ENCODE assay signal across 30 mouse cellular contexts in the genomic region with DNA sequence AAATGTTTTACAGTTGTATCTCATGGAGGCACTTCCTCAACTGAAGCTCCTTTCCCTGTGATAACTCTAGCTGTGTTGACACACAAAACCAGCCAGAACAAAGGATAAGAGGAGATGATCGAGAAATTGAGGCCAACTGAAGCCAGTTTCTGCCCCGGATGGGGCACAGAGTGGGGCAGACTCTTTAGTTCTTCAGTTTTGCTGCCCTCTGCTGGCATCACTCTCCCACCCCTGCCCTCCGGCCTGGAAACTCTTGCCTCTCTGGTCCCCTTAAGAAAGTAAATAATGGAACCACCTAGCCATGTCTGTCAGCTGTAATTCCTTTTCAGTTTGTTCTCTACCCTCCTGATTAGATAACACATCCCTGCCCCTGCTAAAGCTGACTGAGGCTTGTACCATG. TPM values are rescaled to one million over a fixed set of nuclear protein-coding genes. Genes with fewer than 3 reads are reported as not detected.
"Had no signal": no experiment of that assay in that cellular context is flagged by ENCODE, and none has a peak within 500 bp of the region (broad histone marks: within the 10 kb centered on the region; RNA-seq: fewer than 3 reads in every experiment).

No protein-coding gene starts in this region.

- H3K4me3 ChIP-seq: limb, embryonic 12.5 days; limb, embryonic 15.5 days; neural tube, embryonic 12.5 days; neural tube, embryonic 15.5 days had no signal

- H3K9me3 ChIP-seq: limb, embryonic 12.5 days; limb, embryonic 15.5 days; neural tube, embryonic 12.5 days; neural tube, embryonic 15.5 days had no signal

- H3K27ac ChIP-seq: kidney, postnatal 0 days; limb, embryonic 12.5 days; limb, embryonic 15.5 days; liver, embryonic 14.5 days; neural tube, embryonic 12.5 days; neural tube, embryonic 15.5 days had no signal

- ATAC-seq: intestine, postnatal 0 days; liver, postnatal 0 days had no signal

- DNase-seq: kidney, adult 2 months; kidney, postnatal 25 days; left cerebral cortex, postnatal 4 days; liver, postnatal 0 days; lung, embryonic 14.5 days; lung, postnatal 14 days; lung, postnatal 4 days; midbrain, embryonic 14.5 days; right cerebral cortex, adult 18-20 months; right cerebral cortex, postnatal 25 days; thymus, postnatal 25 days had no signal

- H3K4me2 ChIP-seq: limb, embryonic 12.5 days; limb, embryonic 15.5 days; liver, embryonic 11.5 days; lung, embryonic 14.5 days; midbrain, embryonic 11.5 days; neural tube, embryonic 12.5 days; neural tube, embryonic 15.5 days had no signal

- H3K4me1 ChIP-seq: neural tube, embryonic 12.5 days had no signal

- H3K9ac ChIP-seq: limb, embryonic 12.5 days; limb, embryonic 15.5 days; liver, embryonic 14.5 days; liver, postnatal 0 days; lung, embryonic 14.5 days; neural tube, embryonic 12.5 days; neural tube, embryonic 15.5 days had no signal

- H3K27me3 ChIP-seq: limb, embryonic 12.5 days; limb, embryonic 15.5 days; neural tube, embryonic 12.5 days; neural tube, embryonic 15.5 days had no signal

RNA-seq across cellular contexts. Expression of a gene that starts 13.3 kb away (rescaled TPM):
- total RNA-seq: layer of hippocampus, adult 8-10 months; layer of hippocampus, postnatal 10 days; left cerebral cortex, adult 18-20 months; left cerebral cortex, postnatal 14 days; left cerebral cortex, postnatal 4 days; megakaryocyte progenitor cell, adult 5-6 weeks; megakaryocyte-erythroid progenitor cell, adult 5-6 weeks; midbrain, postnatal 0 days had no signal
- polyA plus RNA-seq: intestine, postnatal 0 days; large intestine, adult 2 months; limb, embryonic 12.5 days; limb, embryonic 15.5 days; liver, embryonic 11.5 days; liver, postnatal 0 days; lung, embryonic 14.5 days; midbrain, embryonic 11.5 days; midbrain, embryonic 14.5 days; midbrain, postnatal 0 days; neural tube, embryonic 12.5 days; neural tube, embryonic 15.5 days; spleen, adult 2 months had no signal

RNA-seq across cellular contexts. Expression of a gene that starts 15.8 kb away (rescaled TPM):
- total RNA-seq: left cerebral cortex, postnatal 4 days; megakaryocyte progenitor cell, adult 5-6 weeks; megakaryocyte-erythroid progenitor cell, adult 5-6 weeks had no signal
- polyA plus RNA-seq: kidney, adult 2 months; kidney, embryonic 14.5 days; large intestine, adult 2 months; liver, embryonic 14.5 days; liver, postnatal 0 days; spleen, adult 2 months had no signal

RNA-seq across cellular contexts. Expression of a gene that starts 51.3 kb away (rescaled TPM):
- total RNA-seq: layer of hippocampus, adult 8-10 months; layer of hippocampus, postnatal 10 days; left cerebral cortex, adult 18-20 months; left cerebral cortex, postnatal 14 days; left cerebral cortex, postnatal 4 days; megakaryocyte progenitor cell, adult 5-6 weeks; megakaryocyte-erythroid progenitor cell, adult 5-6 weeks had no signal
- polyA plus RNA-seq: intestine, postnatal 0 days; large intestine, adult 2 months; limb, embryonic 12.5 days; liver, embryonic 11.5 days; liver, embryonic 14.5 days; liver, postnatal 0 days; midbrain, embryonic 14.5 days; midbrain, postnatal 0 days; neural tube, embryonic 12.5 days; spleen, adult 2 months had no signal
